Comparison of ENCODE assay signal across 7 mouse cellular contexts in genomic region chr7:112720989-112721337, GRCm38 (mm10). TPM values are rescaled to one million over a fixed set of nuclear protein-coding genes. Genes with fewer than 3 reads are reported as not detected.
DNase-seq lines count a peak whose midpoint lies in the region; ATAC-seq and TF ChIP-seq lines count a peak whose summit lies in the region.

No protein-coding gene starts in this region.

- H3K9ac ChIP-seq in lung, embryonic 15.5 days = no peak overlapping the region
- peak overlapping the region; percentile 36 for H3K9ac ChIP-seq in forebrain, embryonic 16.5 days (replicated peaks; ENCODE audit: low read depth, low read length)
- H3K9ac ChIP-seq in limb, embryonic 12.5 days (replicated peaks) = no peak overlapping the region
- 0 out of 2 replicates have a peak overlapping the region, but pooled peaks have one; percentile 38 for H3K9ac ChIP-seq in stomach, postnatal 0 days (ENCODE audit: low read length)

- peaks cover 71% of the 10 kb centered on the region for H3K4me1 ChIP-seq in lung, embryonic 15.5 days
- H3K4me1 ChIP-seq in forebrain, embryonic 16.5 days (replicated peaks; ENCODE audit: control insufficient read depth, insufficient read depth, low read length) = peaks cover 21% of the 10 kb centered on the region
- H3K4me1 ChIP-seq in limb, embryonic 12.5 days (replicated peaks) = peaks cover 54% of the 10 kb centered on the region
- peaks cover 10% of the 10 kb centered on the region for H3K4me1 ChIP-seq in stomach, postnatal 0 days (replicated peaks; ENCODE audit: control insufficient read depth, insufficient read depth)

- peak overlapping the region; percentile 92 for H3K27ac ChIP-seq in lung, embryonic 15.5 days
- peak overlapping the region; percentile 66 for H3K27ac ChIP-seq in forebrain, embryonic 16.5 days (ENCODE audit: low read length)
- peak overlapping the region; percentile 76; the same call in 1 of the 2 replicates for H3K27ac ChIP-seq in limb, embryonic 12.5 days
- H3K27ac ChIP-seq in stomach, postnatal 0 days (replicated peaks) = peak overlapping the region; percentile 82

- TF ChIP-seq EP300 in stomach, postnatal 0 days (optimal IDR thresholded peaks at IDR 0.05) = no peak

- no peak for DNase-seq in lung, adult 18-20 months
- DNase-seq in stomach, postnatal 0 days (ENCODE audit: low spot score) = no peak
- DNase-seq in layer of hippocampus, postnatal 36 days = no peak
- no peak for DNase-seq in thymus, adult 18-20 months

- ATAC-seq in lung, embryonic 15.5 days (ENCODE audit: borderline replicate concordance, extremely low read depth, low FRiP score, low TSS enrichment) = no peak
- peak; percentile 32; the same call in 1 of the 2 replicates for ATAC-seq in forebrain, embryonic 16.5 days
- ATAC-seq in limb, embryonic 12.5 days (ENCODE audit: insufficient number of reproducible peaks, insufficient read depth, low FRiP score, low TSS enrichment, low read depth) = no peak
- no peak; the same call in 1 of the 2 replicates for ATAC-seq in stomach, postnatal 0 days (ENCODE audit: low FRiP score, low TSS enrichment)

- WGBS in lung, embryonic 15.5 days = 3% methylated on average over 4 of the region's 4 CpGs
- WGBS in forebrain, embryonic 16.5 days = 11% methylated on average over 4 of the region's 4 CpGs
- WGBS in limb, embryonic 12.5 days = 4% methylated on average over 4 of the region's 4 CpGs
- 14% methylated on average over 4 of the region's 4 CpGs for WGBS in stomach, postnatal 0 days

- peak overlapping the region; percentile 55 for H3K4me2 ChIP-seq in lung, embryonic 15.5 days
- peak overlapping the region; percentile 59 for H3K4me2 ChIP-seq in forebrain, embryonic 16.5 days (ENCODE audit: low read length)
- H3K4me2 ChIP-seq in limb, embryonic 12.5 days = peak overlapping the region; percentile 41
- peak overlapping the region; percentile 45 for H3K4me2 ChIP-seq in stomach, postnatal 0 days (replicated peaks; ENCODE audit: low read depth)

- H3K36me3 ChIP-seq in lung, embryonic 15.5 days = no peaks in the 10 kb centered on the region
- H3K36me3 ChIP-seq in forebrain, embryonic 16.5 days (ENCODE audit: control insufficient read depth, insufficient read depth) = no peaks in the 10 kb centered on the region
- no peaks in the 10 kb centered on the region for H3K36me3 ChIP-seq in limb, embryonic 12.5 days
- H3K36me3 ChIP-seq in stomach, postnatal 0 days (ENCODE audit: control insufficient read depth, insufficient read depth, low read length) = no peaks in the 10 kb centered on the region

- no peaks in the 10 kb centered on the region for H3K9me3 ChIP-seq in lung, embryonic 15.5 days
- H3K9me3 ChIP-seq in forebrain, embryonic 16.5 days (ENCODE audit: control insufficient read depth, low read length) = no peaks in the 10 kb centered on the region
- no peaks in the 10 kb centered on the region for H3K9me3 ChIP-seq in limb, embryonic 12.5 days
- H3K9me3 ChIP-seq in stomach, postnatal 0 days (ENCODE audit: control insufficient read depth, low read length) = no peaks in the 10 kb centered on the region

- no peak overlapping the region for H3K4me3 ChIP-seq in lung, embryonic 15.5 days
- peak overlapping the region; percentile 30 for H3K4me3 ChIP-seq in forebrain, embryonic 16.5 days (replicated peaks; ENCODE audit: low read length)
- H3K4me3 ChIP-seq in limb, embryonic 12.5 days (replicated peaks) = no peak overlapping the region
- no peak overlapping the region for H3K4me3 ChIP-seq in stomach, postnatal 0 days (ENCODE audit: low read depth, low read length)

- no peak for TF ChIP-seq CTCF in stomach, postnatal 0 days (IDR thresholded peaks at IDR 0.05; ENCODE audit: low read depth)

- H3K27me3 ChIP-seq in lung, embryonic 15.5 days = no peaks in the 10 kb centered on the region
- no peaks in the 10 kb centered on the region for H3K27me3 ChIP-seq in forebrain, embryonic 16.5 days (replicated peaks; ENCODE audit: control insufficient read depth, insufficient read depth, low read length)
- no peaks in the 10 kb centered on the region for H3K27me3 ChIP-seq in limb, embryonic 12.5 days
- H3K27me3 ChIP-seq in stomach, postnatal 0 days (ENCODE audit: control insufficient read depth, insufficient read depth, low read length) = no peaks in the 10 kb centered on the region

RNA-seq across cellular contexts. Expression of gene Tead1, which starts 41.8 kb away (rescaled TPM):
- polyA plus RNA-seq in lung, embryonic 15.5 days (2015; fragmentation: Nextera tagmentation; extraction: Ambion mirVana) = 23.1 and 30.0 TPM in 2 replicates
- 10.3 and 17.6 TPM in 2 replicates for polyA plus RNA-seq in forebrain, embryonic 16.5 days (2015; fragmentation: Nextera tagmentation; extraction: Ambion mirVana)
- 28.7 and 43.6 TPM in 2 replicates for polyA plus RNA-seq in limb, embryonic 12.5 days (2016; fragmentation: Nextera tagmentation; extraction: Ambion mirVana)
- polyA plus RNA-seq in stomach, postnatal 0 days (2015; fragmentation: Nextera tagmentation; extraction: Ambion mirVana) = 13.5 and 13.9 TPM in 2 replicates
- total RNA-seq in layer of hippocampus, postnatal 36 days (2021) = 10 to 100 TPM; 27.6 to 29.9 TPM

Comparison
In these comparisons a context has a peak if more than half of its experiments do, and no peak if none do; other contexts are left out.
1. H3K9ac ChIP-seq: peak in forebrain, embryonic 16.5 days (single experiment) and stomach, postnatal 0 days (single experiment); none in lung, embryonic 15.5 days (single experiment) and limb, embryonic 12.5 days (single experiment).
2. Peak in every context shown above with its lines, with median percentiles within 50 percentile points of each other: H3K27ac ChIP-seq and H3K4me2 ChIP-seq.